Mouse (Mus musculus) midbrain, embryonic 14.5 days (tissue): ENCODE results near the gene Sf3a3. TPM values are rescaled to one million over a fixed set of nuclear protein-coding genes. Genes with fewer than 3 reads are reported as not detected.

Experiments
- ATAC-seq: fragments of 200-750 bp; cut with Nextera tagmentation; 2 replicates; pipeline ENCODE4 v1.8.0; 2017; ENCODE audit warnings: moderate number of reproducible peaks, moderate library complexity; ENCODE audit not compliant: low FRiP score, low TSS enrichment
- DNase-seq: peaks from one replicate; pipeline ENCODE4 v3.0.0-alpha.2; 2015
- H3K27ac ChIP-seq: fragments of 300-500 bp; sonication (generic); replicated peaks from 2 replicates; pipeline ENCODE4 v1.5.1; 2014; ENCODE audit warnings: mild to moderate bottlenecking, low read depth, low read length, moderate library complexity
- H3K27me3 ChIP-seq: fragments of 300-500 bp; sonication (generic); 2 replicates; pipeline ENCODE4 v1.6.1; 2014; ENCODE audit warnings: low read length, control low read depth, mixed read lengths; ENCODE audit not compliant: control insufficient read depth, insufficient read depth
- H3K36me3 ChIP-seq: fragments of 300-500 bp; sonication (generic); 2 replicates; pipeline ENCODE4 v1.6.1; 2014; ENCODE audit warnings: low read length, control low read depth; ENCODE audit not compliant: control insufficient read depth, insufficient read depth
- H3K4me1 ChIP-seq: fragments of 300-500 bp; sonication (generic); 2 replicates; pipeline ENCODE4 v1.6.1; 2014; ENCODE audit warnings: mild to moderate bottlenecking, antibody characterized with exemption, low read length, control low read depth; ENCODE audit not compliant: control insufficient read depth, insufficient read depth
- H3K4me2 ChIP-seq: fragments of 300-500 bp; sonication (generic); 2 replicates; pipeline ENCODE4 v1.6.1; 2014; ENCODE audit warnings: mild to moderate bottlenecking, low read length, moderate library complexity
- H3K4me3 ChIP-seq: fragments of 300-500 bp; sonication (generic); replicated peaks from 2 replicates; pipeline ENCODE4 v1.5.1; 2014; ENCODE audit warnings: low read depth, low read length
- H3K9ac ChIP-seq: fragments of 300-500 bp; sonication (generic); replicated peaks from 2 replicates; pipeline ENCODE4 v1.6.1; 2014; ENCODE audit warnings: mild to moderate bottlenecking, low read length, moderate library complexity
- H3K9me3 ChIP-seq: fragments of 300-500 bp; sonication (generic); 2 replicates; pipeline ENCODE4 v1.6.1; 2016; ENCODE audit warnings: low read length, control low read depth, mixed read lengths; ENCODE audit not compliant: control insufficient read depth
- WGBS: fragments of 180-500 bp; shearing (Covaris S2); extraction: QIAGEN DNeasy Blood & Tissue Kit; methylation state at CpG from one replicate; pipeline ENCODE4 v1.1.7; 2014; 5-methylcytosine and 5-hydroxymethylcytosine counted together
- polyA plus RNA-seq: library from polyadenylated mRNA; unstranded; fragments of >200 nt; fragmentation: Nextera tagmentation; extraction: Ambion mirVana; gene quantifications from 2 replicates; pipeline ENCODE4 v1.2.1, GENCODE M21; 2014

Gene Sf3a3
- polyA plus RNA-seq, 1 experiment from 2014 or later, result 116 TPM

DNA sequence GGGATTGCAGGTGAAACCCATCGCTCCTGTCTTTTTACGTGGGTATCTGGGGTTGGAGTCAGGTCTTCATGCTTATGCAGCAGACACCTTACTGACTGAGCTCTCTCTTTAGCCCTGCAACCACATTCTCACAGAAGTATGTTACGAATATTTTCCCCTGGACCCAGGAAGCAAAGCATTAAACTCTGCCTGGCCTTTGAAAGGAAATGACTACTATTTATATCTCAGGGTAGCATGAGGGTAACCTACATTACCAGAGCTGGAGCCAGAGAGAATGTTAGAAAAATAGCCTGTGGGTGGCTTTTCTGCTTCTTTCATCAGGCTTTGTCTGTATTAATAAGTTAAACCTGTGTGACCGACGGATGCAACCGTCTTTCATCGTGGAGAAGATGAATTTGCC is 41.0 kb downstream of the Sf3a3 start:
- no peaks in the 10 kb centered on the region for H3K36me3 ChIP-seq
- no peak overlapping the region for H3K4me2 ChIP-seq
- ATAC-seq, result no peak
- H3K27ac ChIP-seq, result no peak overlapping the region
- H3K9me3 ChIP-seq, result no peaks in the 10 kb centered on the region
- no peak for DNase-seq
- H3K4me1 ChIP-seq, result peaks cover 9% of the 10 kb centered on the region
- 0 out of 2 replicates have a peak overlapping the region, but pooled peaks have one; percentile 6 for H3K9ac ChIP-seq
- WGBS, result 72% methylated on average over 7 of the region's 7 CpGs
- no peak overlapping the region for H3K4me3 ChIP-seq
- H3K27me3 ChIP-seq, result no peaks in the 10 kb centered on the region

GRCm38 (mm10) chr4:124759305-124759811 is 44.8 kb downstream of the Sf3a3 start:
- Histone ChIP-seq H3K27me3 (no peaks in the 10 kb centered on the region), H3K36me3 (no peaks in the 10 kb centered on the region), H3K9ac (no peak overlapping the region), H3K27ac (no peak overlapping the region), H3K4me1 (no peaks in the 10 kb centered on the region), H3K4me3 (no peak overlapping the region), H3K9me3 (no peaks in the 10 kb centered on the region), H3K4me2 (no peak overlapping the region)
- WGBS, result 90% methylated on average over 7 of the region's 7 CpGs
- no peak for DNase-seq
- ATAC-seq, result no peak

DNA sequence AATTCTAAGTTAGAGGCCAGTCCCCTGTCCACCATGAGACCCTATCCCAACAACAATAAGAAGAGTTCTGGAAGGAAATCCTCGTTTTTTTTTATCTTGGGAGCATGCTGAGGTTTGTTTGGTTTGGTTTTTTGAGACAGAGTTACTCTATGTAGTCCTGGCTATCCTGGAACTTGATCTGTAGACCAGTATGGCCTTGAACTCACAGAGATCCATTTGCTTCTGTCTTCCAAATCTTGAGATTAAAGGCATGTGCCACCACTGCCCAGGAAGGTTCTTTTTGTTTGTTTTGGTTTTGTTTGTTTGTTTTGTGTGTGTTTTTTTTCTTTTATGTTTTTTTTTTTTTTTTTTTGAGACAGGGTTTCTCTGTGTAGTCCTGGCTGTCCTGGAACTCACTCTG is 46.6 kb downstream of the Sf3a3 start:
- H3K9me3 ChIP-seq, result no peaks in the 10 kb centered on the region
- no peak overlapping the region for H3K27ac ChIP-seq
- no peak overlapping the region for H3K4me2 ChIP-seq
- H3K4me3 ChIP-seq, result no peak overlapping the region
- no peak overlapping the region for H3K9ac ChIP-seq
- DNase-seq (no peak), ATAC-seq (no peak)
- no peaks in the 10 kb centered on the region for H3K27me3 ChIP-seq
- no peaks in the 10 kb centered on the region for H3K36me3 ChIP-seq
- 66% methylated on average over 1 of the region's 1 CpGs for WGBS
- H3K4me1 ChIP-seq, result no peaks in the 10 kb centered on the region

DNA sequence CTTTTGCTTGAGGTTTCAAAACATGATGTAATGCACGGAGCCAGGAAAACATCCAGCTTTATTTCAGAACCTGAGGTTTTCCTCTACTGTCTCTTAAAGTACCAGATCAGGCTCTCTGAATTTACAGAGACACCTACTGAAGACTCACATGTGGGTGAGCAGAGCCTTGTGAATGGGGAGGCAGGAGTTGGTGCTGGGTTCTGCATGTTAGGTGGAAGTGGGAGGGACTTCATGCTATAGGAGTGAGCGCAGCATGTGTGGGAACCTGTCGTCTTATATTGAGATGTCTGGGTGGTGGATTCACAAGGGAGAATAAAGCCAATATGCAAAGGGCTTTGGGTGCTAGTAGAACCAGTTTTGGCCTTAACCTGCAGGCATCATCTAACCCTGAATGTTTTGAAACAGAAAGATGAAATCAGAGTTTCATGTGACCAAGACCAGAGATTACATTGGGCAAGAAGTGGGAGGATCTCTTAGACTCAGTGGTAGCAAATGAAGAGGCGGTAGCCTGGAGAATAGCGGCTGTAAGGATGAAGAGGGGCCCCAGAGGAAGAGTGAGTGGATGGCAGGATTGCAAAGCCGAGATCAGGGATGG is 48.4 kb downstream of the Sf3a3 start:
- Histone ChIP-seq H3K4me3 (no peak overlapping the region), H3K27ac (no peak overlapping the region), H3K4me1 (no peaks in the 10 kb centered on the region), H3K36me3 (no peaks in the 10 kb centered on the region), H3K4me2 (no peak overlapping the region), H3K27me3 (no peaks in the 10 kb centered on the region), H3K9ac (no peak overlapping the region), H3K9me3 (no peaks in the 10 kb centered on the region)
- DNase-seq (no peak), ATAC-seq (no peak)
- 89% methylated on average over 6 of the region's 6 CpGs for WGBS

- Histone ChIP-seq H3K4me1 (no peaks in the 10 kb centered on the region), H3K9me3 (no peaks in the 10 kb centered on the region), H3K4me3 (no peak overlapping the region), H3K4me2 (no peak overlapping the region), H3K27ac (no peak overlapping the region), H3K36me3 (no peaks in the 10 kb centered on the region), H3K27me3 (no peaks in the 10 kb centered on the region), H3K9ac (no peak overlapping the region)
- 92% methylated on average over 23 of the region's 23 CpGs for WGBS
- DNase-seq, result no peak
- no peak for ATAC-seq
These were observed 51.4 kb downstream of the Sf3a3 start for GRCm38 (mm10) chr4:124765802-124766565.

GRCm38 (mm10) chr4:124766566-124766940 is 52.0 kb downstream of the Sf3a3 start:
- H3K4me1 ChIP-seq, result no peaks in the 10 kb centered on the region
- H3K4me3 ChIP-seq, result no peak overlapping the region
- 92% methylated on average over 2 of the region's 2 CpGs for WGBS
- no peak overlapping the region for H3K9ac ChIP-seq
- no peaks in the 10 kb centered on the region for H3K27me3 ChIP-seq
- no peaks in the 10 kb centered on the region for H3K36me3 ChIP-seq
- no peak overlapping the region for H3K4me2 ChIP-seq
- no peaks in the 10 kb centered on the region for H3K9me3 ChIP-seq
- DNase-seq (no peak), ATAC-seq (no peak)
- H3K27ac ChIP-seq, result no peak overlapping the region

DNA sequence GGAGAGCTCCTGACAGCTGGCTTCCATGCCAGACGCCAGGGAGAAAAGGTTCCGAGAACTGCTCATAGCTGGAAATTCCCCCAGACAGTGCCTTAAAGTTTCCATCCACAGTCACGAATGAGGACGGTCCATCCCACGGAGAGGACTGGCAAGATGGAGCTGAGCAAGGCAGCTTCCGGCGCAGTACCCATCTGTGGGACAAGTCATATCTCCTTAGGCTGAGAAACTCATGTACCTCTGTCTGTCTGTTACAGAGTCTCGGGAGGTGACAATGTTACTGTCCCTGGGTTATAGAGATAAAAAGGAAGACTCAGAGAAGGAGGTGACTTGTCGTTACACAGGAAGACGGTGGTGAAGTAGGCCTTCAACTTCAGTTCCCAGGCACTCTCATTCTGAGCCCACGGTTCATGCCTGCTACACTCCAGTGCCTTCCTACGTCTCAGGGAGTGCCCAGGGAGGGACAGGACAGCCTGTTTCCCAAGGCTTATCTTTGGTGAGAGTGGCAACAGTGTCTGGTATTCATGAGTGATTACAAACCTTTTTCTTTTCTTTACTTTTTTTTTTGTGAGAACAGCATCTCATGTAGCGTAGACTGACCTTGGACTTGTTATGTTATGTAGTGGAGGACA is 54.5 kb downstream of the Sf3a3 start:
- no peak overlapping the region for H3K4me2 ChIP-seq
- H3K9me3 ChIP-seq, result no peaks in the 10 kb centered on the region
- WGBS, result 87% methylated on average over 13 of the region's 13 CpGs
- no peaks in the 10 kb centered on the region for H3K36me3 ChIP-seq
- H3K4me1 ChIP-seq, result no peaks in the 10 kb centered on the region
- H3K4me3 ChIP-seq, result no peak overlapping the region
- no peak overlapping the region for H3K27ac ChIP-seq
- no peaks in the 10 kb centered on the region for H3K27me3 ChIP-seq
- DNase-seq, result no peak
- no peak overlapping the region for H3K9ac ChIP-seq
- ATAC-seq, result no peak

- Histone ChIP-seq H3K36me3 (no peaks in the 10 kb centered on the region), H3K4me1 (no peaks in the 10 kb centered on the region), H3K9ac (no peak overlapping the region), H3K27me3 (no peaks in the 10 kb centered on the region), H3K4me2 (no peak overlapping the region), H3K9me3 (no peaks in the 10 kb centered on the region), H3K27ac (no peak overlapping the region), H3K4me3 (no peak overlapping the region)
- ATAC-seq (no peak), DNase-seq (no peak)
- WGBS, result 78% methylated on average over 5 of the region's 5 CpGs
These were observed 56.0 kb downstream of the Sf3a3 start for GRCm38 (mm10) chr4:124770624-124771023.
